Mouse (Mus musculus) CH12.LX (cell line): ENCODE measurements at regions not wholly inside any gene's neighbourhood (a gene's known extent, or its start where the extent isn't known, plus 50 kb on each side); places are given as distances from the start of the nearest gene placed in this dataset.

Experiments
- DNase-seq: peaks from one replicate; pipeline ENCODE4 v3.0.0-alpha.2; 2013; ENCODE audit errors: extremely low read depth
- H3K27ac ChIP-seq: 2 replicates; pipeline ENCODE4 v1.5.1; 2012; ENCODE audit warnings: low read depth, mild to moderate bottlenecking, control low read depth, moderate library complexity; ENCODE audit not compliant: insufficient read depth
- H3K27me3 ChIP-seq: replicated peaks from 2 replicates; pipeline ENCODE3; 2012; ENCODE audit warnings: inconsistent platforms
- H3K36me3 ChIP-seq, 2 experiments: replicated peaks in 1 of 2; 2 replicates each; pipeline versions ENCODE3 to v1.6.1; 2012; ENCODE audit warnings: inconsistent platforms in 1 of 2, low read length in 1 of 2, mild to moderate bottlenecking in 1 of 2, mixed read lengths in 1 of 2, moderate library complexity in 1 of 2; ENCODE audit not compliant: control insufficient read depth in 1 of 2, insufficient read depth in 1 of 2
- H3K4me1 ChIP-seq, 2 experiments: 2 replicates each; pipeline ENCODE4 v1.6.1; 2012; ENCODE audit warnings: inconsistent platforms in 1 of 2, moderate library complexity in 1 of 2; ENCODE audit not compliant: insufficient read depth in 2 of 2, control insufficient read depth in 1 of 2
- H3K4me2 ChIP-seq: 2 replicates; pipeline ENCODE4 v1.6.1; 2012; ENCODE audit warnings: low read depth, mild to moderate bottlenecking, control low read depth; ENCODE audit not compliant: poor library complexity, insufficient read depth, severe bottlenecking
- H3K4me3 ChIP-seq, 3 experiments: fragments of 150-350 bp in 1 of 3; sonication (generic) in 1 of 3; replicated peaks in 1 of 3; 2 replicates each; pipeline versions ENCODE3 to v1.5.1; 2011 to 2012; ENCODE audit warnings: low read depth in 2 of 3, low read length in 2 of 3, mild to moderate bottlenecking in 2 of 3, moderate library complexity in 2 of 3, control low read depth in 1 of 3, improper control_type of control experiment in 1 of 3, inconsistent platforms in 1 of 3, mixed read lengths in 1 of 3; ENCODE audit not compliant: poor library complexity in 1 of 3
- H3K79me2 ChIP-seq: replicated peaks from 2 replicates; pipeline ENCODE4 v1.6.1; 2012; ENCODE audit warnings: mild to moderate bottlenecking, moderate library complexity; ENCODE audit not compliant: control insufficient read depth, poor library complexity, insufficient read depth, severe bottlenecking; ENCODE audit errors: extremely low read depth
- H3K9ac ChIP-seq: 2 replicates; pipeline ENCODE4 v1.6.1; 2012; ENCODE audit warnings: low read depth, mild to moderate bottlenecking, control low read depth, moderate library complexity; ENCODE audit not compliant: insufficient read depth
- H3K9me3 ChIP-seq: replicated peaks from 2 replicates; pipeline ENCODE3; 2012; ENCODE audit warnings: low read length, inconsistent platforms, mixed read lengths
- BHLHE40 ChIP-seq: IDR thresholded peaks from 2 replicates; pipeline ENCODE4 v1.6.1; 2011; ENCODE audit warnings: mild to moderate bottlenecking, low read depth, low read length, improper control_type of control experiment
- CHD1 ChIP-seq: IDR thresholded peaks from 2 replicates; pipeline ENCODE4 v1.6.1; 2012; ENCODE audit warnings: low read depth, low read length, improper control_type of control experiment, inconsistent platforms
- CHD2 ChIP-seq: IDR thresholded peaks from 2 replicates; pipeline ENCODE4 v1.6.1; 2011; ENCODE audit warnings: low read length, improper control_type of control experiment
- CTCF ChIP-seq, 2 experiments: IDR thresholded peaks in 1 of 2; conservative IDR thresholded peaks in 1 of 2; 2 replicates each; pipeline ENCODE4 v1.5.1; 2011 to 2012; ENCODE audit warnings: low read depth in 2 of 2, low read length in 2 of 2, improper control_type of control experiment in 1 of 2, inconsistent platforms in 1 of 2, mild to moderate bottlenecking in 1 of 2, moderate library complexity in 1 of 2
- ELF1 ChIP-seq: IDR thresholded peaks from 2 replicates; pipeline ENCODE4 v1.6.1; 2014; ENCODE audit warnings: low read depth, mild to moderate bottlenecking, inconsistent platforms, low read length, improper control_type of control experiment
- HCFC1 ChIP-seq: IDR thresholded peaks from 2 replicates; pipeline ENCODE4 v1.6.1; 2012; ENCODE audit warnings: low read depth, mild to moderate bottlenecking, inconsistent platforms, low read length, improper control_type of control experiment
- JUN ChIP-seq: IDR thresholded peaks from 2 replicates; pipeline ENCODE4 v1.6.1; 2011; ENCODE audit warnings: low read depth, mild to moderate bottlenecking, low read length, improper control_type of control experiment, moderate library complexity; ENCODE audit not compliant: insufficient read depth
- JUND ChIP-seq: conservative IDR thresholded peaks from 2 replicates; pipeline ENCODE4 v1.6.1; 2011; ENCODE audit warnings: low read depth, low read length, improper control_type of control experiment
- KAT2A ChIP-seq: IDR thresholded peaks from 2 replicates; pipeline ENCODE4 v1.6.1; 2012; ENCODE audit warnings: low read length, improper control_type of control experiment, inconsistent platforms; ENCODE audit not compliant: insufficient replicate concordance
- MAFK ChIP-seq: IDR thresholded peaks from 2 replicates; pipeline ENCODE4 v1.6.1; 2011; ENCODE audit warnings: low read length, improper control_type of control experiment; ENCODE audit not compliant: insufficient replicate concordance
- MEF2A ChIP-seq: IDR thresholded peaks from 2 replicates; pipeline ENCODE4 v1.6.1; 2014; ENCODE audit warnings: low read depth, mild to moderate bottlenecking, inconsistent platforms, low read length, improper control_type of control experiment, borderline replicate concordance
- MXI1 ChIP-seq: IDR thresholded peaks from 2 replicates; pipeline ENCODE4 v1.6.1; 2011; ENCODE audit warnings: mild to moderate bottlenecking, low read depth, low read length, improper control_type of control experiment
- MYC ChIP-seq: IDR thresholded peaks from 2 replicates; pipeline ENCODE4 v1.6.1; 2011; ENCODE audit warnings: low read depth, mild to moderate bottlenecking, improper control_type of control experiment, low read length
- NELFE ChIP-seq: IDR thresholded peaks from 2 replicates; pipeline ENCODE4 v1.6.1; 2011; ENCODE audit warnings: low read depth, low read length, improper control_type of control experiment
- POLR2A ChIP-seq: IDR thresholded peaks from 2 replicates; pipeline ENCODE4 v1.6.1; 2011; ENCODE audit warnings: low read depth, mild to moderate bottlenecking, improper control_type of control experiment, low read length
- RAD21 ChIP-seq: IDR thresholded peaks from 2 replicates; pipeline ENCODE4 v1.6.1; 2011; ENCODE audit warnings: low read depth, mild to moderate bottlenecking, low read length, improper control_type of control experiment, moderate library complexity
- RCOR1 ChIP-seq: conservative IDR thresholded peaks from 2 replicates; pipeline ENCODE4 v1.6.1; 2012; ENCODE audit warnings: low read depth, mild to moderate bottlenecking, inconsistent platforms, low read length, improper control_type of control experiment
- SMC3 ChIP-seq: IDR thresholded peaks from 2 replicates; pipeline ENCODE4 v1.6.1; 2011; ENCODE audit warnings: low read depth, low read length, improper control_type of control experiment
- TCF12 ChIP-seq: IDR thresholded peaks from 2 replicates; pipeline ENCODE4 v1.6.1; 2014; ENCODE audit warnings: low read depth, mild to moderate bottlenecking, inconsistent platforms, low read length, improper control_type of control experiment
- UBTF ChIP-seq: IDR thresholded peaks from 2 replicates; pipeline ENCODE4 v1.6.1; 2012; ENCODE audit warnings: low read depth, mild to moderate bottlenecking, inconsistent platforms, low read length, improper control_type of control experiment, moderate library complexity
- USF1 ChIP-seq: IDR thresholded peaks from 2 replicates; pipeline ENCODE4 v1.6.1; 2014; ENCODE audit warnings: low read depth, mild to moderate bottlenecking, inconsistent platforms, low read length, improper control_type of control experiment
- ZC3H11A ChIP-seq: IDR thresholded peaks from 2 replicates; pipeline ENCODE4 v1.6.1; 2012; ENCODE audit warnings: low read depth, mild to moderate bottlenecking, inconsistent platforms, low read length, improper control_type of control experiment
- ZNF384 ChIP-seq: IDR thresholded peaks from 2 replicates; pipeline ENCODE4 v1.6.1; 2012; ENCODE audit warnings: low read depth, low read length, improper control_type of control experiment, inconsistent platforms
- dilution Hi-C: fragments of 300-500 bp; cut with MboI; formaldehyde crosslinking; loops from 2 replicates; pipeline ENCODE4 v1.14.3; 2020; ENCODE audit warnings: low sequenced_read_pairs; ENCODE audit not compliant: extremely low pct_unique_long_range_greater_than_20kb, extremely low pct_ligation_motif_present
- in situ Hi-C: fragments of 300-500 bp; cut with MboI; formaldehyde crosslinking; loops from 3 replicates; pipeline ENCODE4 v1.14.3; 2019; ENCODE audit warnings: low sequenced_read_pairs, low pct_ligation_motif_present, low pct_unique_long_range_greater_than_20kb, mixed read lengths

DNA sequence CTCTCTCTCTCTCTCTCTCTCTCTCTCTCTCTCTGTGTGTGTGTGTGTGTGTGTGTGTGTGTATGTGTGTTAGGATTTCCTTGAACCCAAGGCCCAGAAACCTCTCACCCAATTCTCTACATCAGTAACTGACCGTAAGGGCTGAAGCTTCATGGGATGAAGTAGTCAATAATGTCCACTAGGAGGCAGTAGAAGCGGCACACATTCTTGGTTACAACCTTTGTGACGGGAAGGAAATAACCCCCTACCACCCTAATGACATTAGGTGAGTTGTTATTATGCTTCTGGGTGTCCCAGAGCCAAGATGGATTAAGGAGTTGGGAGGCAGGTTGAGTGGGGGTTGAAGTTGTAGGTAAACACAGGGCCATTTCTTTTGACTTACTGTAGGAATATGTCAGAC, 55.5 kb upstream of the Itprid1 start:
- H3K36me3 ChIP-seq, result no peaks in the 10 kb centered on the region
- in situ Hi-C loops, result no loop called here
- H3K27me3 ChIP-seq, result no peaks in the 10 kb centered on the region
- H3K4me3 ChIP-seq, result no peak overlapping the region
- H3K4me2 ChIP-seq, result no peak overlapping the region
- H3K9me3 ChIP-seq, result no peaks in the 10 kb centered on the region
- TF ChIP-seq ZNF384 (no peak), CTCF (conservative IDR thresholded peaks at IDR 0.05 in 1 of 2, IDR thresholded peaks at IDR 0.05 in 1 of 2; ENCODE audit: low read depth in 2 of 2, low read length in 2 of 2) (peak; percentile 57 to 62), KAT2A (no peak), RAD21 (peak; percentile 51), JUN (no peak), SMC3 (peak; percentile 56), ZC3H11A (no peak)
- dilution Hi-C loops, result no loop called here
- H3K9ac ChIP-seq, result no peak overlapping the region
- DNase-seq, result peak; percentile 45
- no peak overlapping the region for H3K27ac ChIP-seq
- peaks cover 0 to 3% of the 10 kb centered on the region in 2 experiments; a peak in 1 of 4 replicates for H3K4me1 ChIP-seq
- no peaks in the 10 kb centered on the region for H3K79me2 ChIP-seq

DNA sequence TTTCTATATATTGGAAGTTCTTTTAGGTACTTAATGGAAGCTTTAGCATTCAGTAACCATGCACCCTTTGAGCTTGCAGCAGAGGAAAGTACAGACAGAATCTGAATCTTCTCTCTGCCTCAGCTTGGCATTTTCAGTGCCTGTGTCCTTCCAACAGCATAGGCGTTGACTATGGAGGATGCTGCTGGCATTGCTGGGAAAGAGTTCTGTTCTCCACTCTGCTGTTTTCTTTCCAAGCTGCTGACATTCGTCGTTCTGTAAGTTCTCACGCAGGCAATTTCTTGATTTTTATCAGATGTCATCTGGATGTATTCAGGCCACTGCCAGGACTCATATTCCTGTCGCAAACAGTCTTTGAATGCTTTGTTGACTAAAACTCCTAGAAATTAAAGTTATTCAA, 61.2 kb upstream of the Itprid1 start:
- DNase-seq, result no peak
- Histone ChIP-seq H3K4me1 (no peaks in the 10 kb centered on the region), H3K27ac (no peak overlapping the region), H3K79me2 (no peaks in the 10 kb centered on the region), H3K36me3 (no peaks in the 10 kb centered on the region), H3K9me3 (no peaks in the 10 kb centered on the region), H3K9ac (no peak overlapping the region), H3K4me3 (no peak overlapping the region), H3K4me2 (no peak overlapping the region), H3K27me3 (no peaks in the 10 kb centered on the region)
- dilution Hi-C loops (no loop called here), in situ Hi-C loops (no loop called here)
- TF ChIP-seq MEF2A (no peak), POLR2A (no peak), CHD1 (no peak), MXI1 (no peak), RAD21 (no peak), RCOR1 (no peak), BHLHE40 (no peak), TCF12 (no peak), CHD2 (no peak), USF1 (no peak), JUN (no peak), JUND (no peak), ELF1 (no peak), UBTF (no peak), MYC (no peak), MAFK (no peak), NELFE (no peak), SMC3 (no peak), HCFC1 (no peak), ZC3H11A (no peak)
